Comparison of ENCODE assay signal across 11 mouse cellular contexts in genomic region chr16:63806437-63807129, GRCm38 (mm10). TPM values are rescaled to one million over a fixed set of nuclear protein-coding genes. Genes with fewer than 3 reads are reported as not detected.
A peak's percentile ranks its signal among the peaks of the same experiment; 100 is the strongest.
DNase-seq lines count a peak whose midpoint lies in the region; ATAC-seq and TF ChIP-seq lines count a peak whose summit lies in the region.
"Had no signal": no experiment of that assay in that cellular context is flagged by ENCODE, and none has a peak within 500 bp of the region (broad histone marks: within the 10 kb centered on the region; RNA-seq: fewer than 3 reads in every experiment).

No protein-coding gene starts in this region.

- H3K4me3 ChIP-seq in embryonic facial prominence, embryonic 12.5 days = no peak overlapping the region
- no peak overlapping the region for H3K4me3 ChIP-seq in hindbrain, embryonic 13.5 days
- H3K4me3 ChIP-seq in midbrain, postnatal 0 days (ENCODE audit: low read depth, low read length) = no peak overlapping the region
- no peak overlapping the region for H3K4me3 ChIP-seq in liver, embryonic 12.5 days
- no peak overlapping the region for H3K4me3 ChIP-seq in gastrocnemius, adult 2 months
- H3K4me3 ChIP-seq: heart, embryonic 12.5 days; intestine, embryonic 15.5 days; limb, embryonic 13.5 days had no signal

- ATAC-seq in embryonic facial prominence, embryonic 12.5 days (ENCODE audit: insufficient number of reproducible peaks, insufficient read depth, low FRiP score, low TSS enrichment) = 0 out of 2 replicates have a peak, but pooled peaks have one; percentile 52
- ATAC-seq in hindbrain, embryonic 13.5 days (ENCODE audit: low FRiP score) = peak; percentile 96
- ATAC-seq in midbrain, postnatal 0 days (ENCODE audit: low FRiP score) = peak; percentile 54; the same call in 1 of the 2 replicates
- no peak for ATAC-seq in frontal cortex, adult (ENCODE audit: low TSS enrichment)
- no peak for ATAC-seq in liver, embryonic 12.5 days
- ATAC-seq: intestine, embryonic 15.5 days had no signal

- no peaks in the 10 kb centered on the region for H3K9me3 ChIP-seq in embryonic facial prominence, embryonic 12.5 days
- no peaks in the 10 kb centered on the region for H3K9me3 ChIP-seq in hindbrain, embryonic 13.5 days
- H3K9me3 ChIP-seq in midbrain, postnatal 0 days (ENCODE audit: low read length) = no peaks in the 10 kb centered on the region
- no peaks in the 10 kb centered on the region for H3K9me3 ChIP-seq in liver, embryonic 12.5 days (replicated peaks)
- H3K9me3 ChIP-seq: heart, embryonic 12.5 days; intestine, embryonic 15.5 days; limb, embryonic 13.5 days had no signal

- H3K4me2 ChIP-seq in embryonic facial prominence, embryonic 12.5 days (replicated peaks) = no peak overlapping the region
- no peak overlapping the region for H3K4me2 ChIP-seq in hindbrain, embryonic 13.5 days
- no peak overlapping the region for H3K4me2 ChIP-seq in midbrain, postnatal 0 days (ENCODE audit: low read depth, low read length, poor library complexity, severe bottlenecking)
- H3K4me2 ChIP-seq in liver, embryonic 12.5 days = no peak overlapping the region
- H3K4me2 ChIP-seq: heart, embryonic 12.5 days; intestine, embryonic 15.5 days; limb, embryonic 13.5 days had no signal

- intact Hi-C loops in gastrocnemius, adult 2 months (cut with DNase I) = no loop called here

- H3K4me1 ChIP-seq in embryonic facial prominence, embryonic 12.5 days = no peaks in the 10 kb centered on the region
- peaks cover 10% of the 10 kb centered on the region; the same call in 1 of the 2 replicates for H3K4me1 ChIP-seq in hindbrain, embryonic 13.5 days (replicated peaks)
- peaks cover 3% of the 10 kb centered on the region; the same call in 1 of the 2 replicates for H3K4me1 ChIP-seq in midbrain, postnatal 0 days (ENCODE audit: insufficient read depth, low read length)
- no peaks in the 10 kb centered on the region for H3K4me1 ChIP-seq in liver, embryonic 12.5 days
- H3K4me1 ChIP-seq: heart, embryonic 12.5 days; intestine, embryonic 15.5 days; limb, embryonic 13.5 days had no signal

- H3K36me3 ChIP-seq in embryonic facial prominence, embryonic 12.5 days = no peaks in the 10 kb centered on the region
- H3K36me3 ChIP-seq in hindbrain, embryonic 13.5 days = no peaks in the 10 kb centered on the region
- H3K36me3 ChIP-seq in midbrain, postnatal 0 days (ENCODE audit: insufficient read depth, low read length) = no peaks in the 10 kb centered on the region
- H3K36me3 ChIP-seq in liver, embryonic 12.5 days = no peaks in the 10 kb centered on the region
- H3K36me3 ChIP-seq: heart, embryonic 12.5 days; intestine, embryonic 15.5 days; limb, embryonic 13.5 days had no signal

- H3K27ac ChIP-seq in embryonic facial prominence, embryonic 12.5 days = no peak overlapping the region
- peak overlapping the region; percentile 67 for H3K27ac ChIP-seq in hindbrain, embryonic 13.5 days
- H3K27ac ChIP-seq in midbrain, postnatal 0 days (ENCODE audit: low read depth, low read length) = no peak overlapping the region
- no peak overlapping the region for H3K27ac ChIP-seq in liver, embryonic 12.5 days
- H3K27ac ChIP-seq in gastrocnemius, adult 2 months = no peak overlapping the region
- H3K27ac ChIP-seq: intestine, embryonic 15.5 days; limb, embryonic 13.5 days had no signal

- DNase-seq in brain, adult 2 months (ENCODE audit: low read depth, low spot score) = peak; percentile 13
- peak; percentile 75 for DNase-seq in midbrain, postnatal 0 days (ENCODE audit: low spot score)
- no peak for DNase-seq in urinary bladder, postnatal 36 days (ENCODE audit: low spot score in 2 of 2)
- no peak for DNase-seq in gastrocnemius, adult 2 months

- no peaks in the 10 kb centered on the region for H3K27me3 ChIP-seq in embryonic facial prominence, embryonic 12.5 days
- H3K27me3 ChIP-seq in hindbrain, embryonic 13.5 days = no peaks in the 10 kb centered on the region
- H3K27me3 ChIP-seq in midbrain, postnatal 0 days (ENCODE audit: insufficient read depth, low read length) = no peaks in the 10 kb centered on the region
- no peaks in the 10 kb centered on the region for H3K27me3 ChIP-seq in liver, embryonic 12.5 days (replicated peaks)
- H3K27me3 ChIP-seq: heart, embryonic 12.5 days; intestine, embryonic 15.5 days; limb, embryonic 13.5 days had no signal

- TF ChIP-seq CTCF in midbrain, postnatal 0 days (IDR thresholded peaks at IDR 0.05) = no peak
- TF ChIP-seq CTCF in gastrocnemius, adult 2 months (IDR thresholded peaks at IDR 0.05) = no peak

- no peak overlapping the region for H3K9ac ChIP-seq in embryonic facial prominence, embryonic 12.5 days
- H3K9ac ChIP-seq in hindbrain, embryonic 13.5 days = no peak overlapping the region
- H3K9ac ChIP-seq in midbrain, postnatal 0 days (replicated peaks; ENCODE audit: low read length, poor library complexity, severe bottlenecking) = no peak overlapping the region
- H3K9ac ChIP-seq in liver, embryonic 12.5 days = no peak overlapping the region
- H3K9ac ChIP-seq: heart, embryonic 12.5 days; intestine, embryonic 15.5 days; limb, embryonic 13.5 days had no signal

- WGBS in embryonic facial prominence, embryonic 12.5 days = 57% methylated on average over 5 of the region's 5 CpGs
- 8% methylated on average over 5 of the region's 5 CpGs for WGBS in hindbrain, embryonic 13.5 days
- WGBS in midbrain, postnatal 0 days = 20% methylated on average over 5 of the region's 5 CpGs
- 57% methylated on average over 5 of the region's 5 CpGs for WGBS in liver, embryonic 12.5 days (ENCODE audit: insufficient replicate concordance)

RNA-seq across cellular contexts. Expression of gene Epha3, which starts 57.4 kb away (rescaled TPM):
- polyA plus RNA-seq in embryonic facial prominence, embryonic 12.5 days (2016; fragmentation: Nextera tagmentation; extraction: Ambion mirVana) = 62.5 and 68.8 TPM in 2 replicates
- polyA plus RNA-seq in hindbrain, embryonic 13.5 days (2015; fragmentation: Nextera tagmentation; extraction: Ambion mirVana) = 31.0 and 40.1 TPM in 2 replicates
- 11.5 and 17.3 TPM in 2 replicates for total RNA-seq in midbrain, postnatal 0 days (2014; rRNA removed)
- polyA plus RNA-seq in midbrain, postnatal 0 days (2015; fragmentation: Nextera tagmentation; extraction: Ambion mirVana) = 6.2 and 8.6 TPM in 2 replicates
- polyA plus RNA-seq in liver, embryonic 12.5 days (2016; fragmentation: Nextera tagmentation; extraction: Ambion mirVana) = 2.3 and 2.9 TPM in 2 replicates
- total RNA-seq in gastrocnemius, adult 2 months (2021) = under 1 TPM; 0.15 to 0.36 TPM

Comparison
In these comparisons a context has a peak if more than half of its experiments do, and no peak if none do; other contexts are left out.
1. DNase-seq: peak in brain, adult 2 months (single experiment) and midbrain, postnatal 0 days (single experiment); none in urinary bladder, postnatal 36 days (0 of 2) and gastrocnemius, adult 2 months (single experiment).
2. ATAC-seq: peak in embryonic facial prominence, embryonic 12.5 days (single experiment), hindbrain, embryonic 13.5 days (single experiment) and midbrain, postnatal 0 days (single experiment); none in frontal cortex, adult (single experiment) and liver, embryonic 12.5 days (single experiment).